Mouse (Mus musculus): ENCODE data around the gene Phf20. TPM values are rescaled to one million over a fixed set of nuclear protein-coding genes. Genes with fewer than 3 reads are reported as not detected.

Phf20 gene
- polyA plus RNA-seq, 1 experiment from 2014 or later: 83.9 TPM

DNA sequence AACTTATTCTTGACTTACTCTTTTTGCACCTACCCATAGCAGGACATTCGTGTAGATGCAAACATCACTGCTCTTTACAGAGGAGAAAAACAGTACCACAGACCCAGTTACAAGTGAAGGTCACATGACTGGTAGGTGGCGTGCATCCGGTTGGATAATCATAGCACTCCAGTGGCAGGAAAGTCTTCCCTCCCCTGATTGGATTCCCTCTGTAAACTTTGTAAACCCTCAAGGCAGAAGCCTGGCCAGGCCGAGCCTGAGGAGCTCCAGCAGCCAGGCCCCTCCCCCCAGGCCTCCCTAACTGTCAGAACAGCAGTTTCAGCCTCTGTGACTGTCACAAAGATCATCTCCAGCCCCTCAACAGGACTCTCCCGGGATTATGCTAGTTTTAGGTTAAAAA lies 128.4 kb downstream of the Phf20 start:
- DNase-seq (ENCODE audit: low spot score) (no peak), ATAC-seq (ENCODE audit: insufficient read depth, low FRiP score, low TSS enrichment) (no peak)
- no peak overlapping the region for H3K4me2 ChIP-seq (ENCODE audit: low read depth)
- H3K9ac ChIP-seq (ENCODE audit: low read length): no peak overlapping the region
- no peaks in the 10 kb centered on the region for H3K4me1 ChIP-seq (ENCODE audit: control insufficient read depth, insufficient read depth, low read length)
- H3K36me3 ChIP-seq (ENCODE audit: control insufficient read depth, insufficient read depth, low read length): no peaks in the 10 kb centered on the region
- WGBS: 54% methylated on average over 5 of the region's 5 CpGs
- H3K4me3 ChIP-seq (ENCODE audit: low read depth, low read length): no peak overlapping the region
- H3K27me3 ChIP-seq (ENCODE audit: control insufficient read depth, insufficient read depth, low read length): no peaks in the 10 kb centered on the region
- H3K9me3 ChIP-seq (ENCODE audit: control insufficient read depth, low read length): no peaks in the 10 kb centered on the region
- no peak overlapping the region for H3K27ac ChIP-seq (ENCODE audit: low read depth, low read length)

DNA sequence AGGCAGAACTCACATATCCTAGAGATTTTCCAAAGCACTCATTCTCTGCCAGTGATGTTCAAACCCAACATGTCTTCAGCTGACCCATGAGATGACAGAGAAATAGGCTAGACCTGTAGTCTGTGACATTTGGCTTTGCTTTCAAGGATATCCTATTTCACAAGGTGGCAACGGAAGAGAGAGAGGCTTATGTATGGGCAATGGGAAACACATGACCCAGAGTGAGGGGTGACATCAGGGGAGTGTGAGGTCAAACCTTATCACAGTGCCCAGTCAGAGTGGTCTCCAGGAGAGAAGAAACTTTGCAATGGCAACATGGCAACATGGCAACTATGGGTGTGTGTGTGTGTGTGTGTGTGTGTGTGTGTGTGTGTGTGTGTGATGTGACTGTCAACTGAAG lies 134.4 kb downstream of the Phf20 start:
- Histone ChIP-seq H3K36me3 (ENCODE audit: control insufficient read depth, insufficient read depth, low read length) (no peaks in the 10 kb centered on the region), H3K4me2 (ENCODE audit: low read depth) (no peak overlapping the region), H3K4me3 (ENCODE audit: low read depth, low read length) (no peak overlapping the region), H3K9ac (ENCODE audit: low read length) (no peak overlapping the region), H3K9me3 (ENCODE audit: control insufficient read depth, low read length) (no peaks in the 10 kb centered on the region), H3K27me3 (ENCODE audit: control insufficient read depth, insufficient read depth, low read length) (no peaks in the 10 kb centered on the region), H3K27ac (ENCODE audit: low read depth, low read length) (no peak overlapping the region), H3K4me1 (ENCODE audit: control insufficient read depth, insufficient read depth, low read length) (no peaks in the 10 kb centered on the region)
- 56% methylated on average over 1 of the region's 1 CpGs for WGBS
- no peak for ATAC-seq (ENCODE audit: insufficient read depth, low FRiP score, low TSS enrichment)
- DNase-seq (ENCODE audit: low spot score): no peak

DNA sequence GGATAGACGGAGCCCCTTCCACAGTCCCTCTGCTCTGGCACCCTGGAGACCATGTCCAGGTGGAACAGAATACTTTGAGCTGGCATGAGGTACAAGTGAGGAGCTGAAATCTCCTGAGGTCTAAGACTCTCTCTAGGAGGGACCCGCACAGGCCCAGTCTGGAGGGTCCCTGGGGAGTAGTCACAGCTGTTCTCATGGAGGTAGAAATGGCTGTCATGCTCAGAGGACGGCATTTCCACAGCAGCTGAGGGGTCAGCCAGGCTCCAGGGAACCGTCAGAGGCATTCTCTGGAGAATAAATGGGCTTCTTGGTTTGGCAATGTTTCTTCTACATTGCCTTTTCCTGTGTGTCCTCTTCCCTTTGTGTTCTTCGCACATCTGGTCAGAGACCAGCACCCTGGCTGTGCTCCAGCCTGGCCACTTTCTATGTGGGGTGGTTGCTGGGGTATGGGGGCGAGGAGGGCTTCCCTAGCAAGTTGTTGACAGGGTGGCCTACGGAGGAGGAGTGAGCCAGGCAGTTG lies 135.2 kb downstream of the Phf20 start:
- H3K9ac ChIP-seq (ENCODE audit: low read length): no peak overlapping the region
- H3K9me3 ChIP-seq (ENCODE audit: control insufficient read depth, low read length): no peaks in the 10 kb centered on the region
- H3K27me3 ChIP-seq (ENCODE audit: control insufficient read depth, insufficient read depth, low read length): no peaks in the 10 kb centered on the region
- no peak for ATAC-seq (ENCODE audit: insufficient read depth, low FRiP score, low TSS enrichment)
- H3K4me1 ChIP-seq (ENCODE audit: control insufficient read depth, insufficient read depth, low read length): no peaks in the 10 kb centered on the region
- no peak for DNase-seq (ENCODE audit: low spot score)
- H3K4me2 ChIP-seq (ENCODE audit: low read depth): no peak overlapping the region
- 69% methylated on average over 7 of the region's 7 CpGs for WGBS
- H3K4me3 ChIP-seq (ENCODE audit: low read depth, low read length): no peak overlapping the region
- no peak overlapping the region for H3K27ac ChIP-seq (ENCODE audit: low read depth, low read length)
- H3K36me3 ChIP-seq (ENCODE audit: control insufficient read depth, insufficient read depth, low read length): no peaks in the 10 kb centered on the region

DNA sequence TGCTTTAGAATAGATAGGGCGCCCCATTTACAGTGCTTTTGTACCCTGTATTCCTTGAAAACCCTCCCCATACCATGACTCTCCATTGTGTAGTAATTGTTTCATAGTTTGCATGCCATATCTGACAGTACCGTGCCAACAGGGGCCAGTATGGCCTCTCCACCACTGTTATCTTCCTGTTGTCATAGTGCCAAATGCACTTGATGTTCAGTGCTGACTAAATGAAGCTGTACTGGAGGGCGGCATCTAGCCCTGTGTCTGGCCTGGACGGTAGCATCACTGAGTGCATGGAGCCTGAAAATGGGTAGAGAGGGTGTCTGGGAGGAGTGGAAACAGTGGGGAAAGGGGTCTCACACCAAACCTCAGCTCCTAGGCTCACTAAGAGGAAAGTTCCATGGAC lies 143.8 kb downstream of the Phf20 start:
- Histone ChIP-seq H3K9ac (ENCODE audit: low read length) (no peak overlapping the region), H3K27ac (ENCODE audit: low read depth, low read length) (no peak overlapping the region), H3K9me3 (ENCODE audit: control insufficient read depth, low read length) (no peaks in the 10 kb centered on the region), H3K4me3 (ENCODE audit: low read depth, low read length) (no peak overlapping the region), H3K36me3 (ENCODE audit: control insufficient read depth, insufficient read depth, low read length) (no peaks in the 10 kb centered on the region), H3K27me3 (ENCODE audit: control insufficient read depth, insufficient read depth, low read length) (no peaks in the 10 kb centered on the region), H3K4me1 (ENCODE audit: control insufficient read depth, insufficient read depth, low read length) (no peaks in the 10 kb centered on the region), H3K4me2 (ENCODE audit: low read depth) (no peak overlapping the region)
- no peak for DNase-seq (ENCODE audit: low spot score)
- ATAC-seq (ENCODE audit: insufficient read depth, low FRiP score, low TSS enrichment): no peak
- 85% methylated on average over 4 of the region's 4 CpGs for WGBS

DNA sequence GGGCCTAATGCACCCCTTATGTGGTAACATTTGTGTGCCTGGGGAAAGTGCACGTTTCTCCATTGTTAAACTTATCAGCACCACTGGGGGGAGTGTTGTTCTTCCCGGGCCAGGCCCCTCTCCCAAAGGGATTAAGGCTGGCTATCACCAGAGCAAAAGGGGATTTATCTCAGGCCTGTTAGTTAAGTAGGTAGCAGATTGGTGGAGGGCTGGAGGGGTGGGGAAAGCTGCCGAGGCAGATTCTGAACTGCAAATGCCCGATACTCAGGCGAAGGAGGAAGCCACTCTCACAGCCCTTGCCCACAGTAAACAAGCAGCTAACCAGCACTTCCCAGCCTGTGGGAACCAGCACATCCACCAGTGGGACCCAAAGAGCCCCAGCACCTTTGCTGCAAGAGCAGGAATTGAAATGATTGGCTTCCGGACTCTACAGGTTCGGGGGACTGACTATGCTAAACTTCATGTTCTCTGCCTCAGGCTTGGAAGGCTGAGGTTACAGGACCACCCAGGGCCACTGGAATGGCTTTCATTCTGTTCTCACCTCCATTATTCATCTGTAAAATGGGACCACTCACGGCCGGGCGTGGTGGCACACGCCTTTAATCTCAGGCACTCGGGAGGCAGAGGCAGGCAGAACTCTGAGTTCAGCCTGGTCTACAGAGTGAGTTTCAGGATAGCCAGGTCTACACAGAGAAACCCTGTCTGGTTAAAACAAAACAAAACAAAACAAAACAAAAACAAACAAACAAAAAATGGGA lies 148.7 kb downstream of the Phf20 start:
- H3K27me3 ChIP-seq (ENCODE audit: control insufficient read depth, insufficient read depth, low read length): no peaks in the 10 kb centered on the region
- H3K4me2 ChIP-seq (ENCODE audit: low read depth): no peak overlapping the region
- H3K9me3 ChIP-seq (ENCODE audit: control insufficient read depth, low read length): no peaks in the 10 kb centered on the region
- H3K36me3 ChIP-seq (ENCODE audit: control insufficient read depth, insufficient read depth, low read length): no peaks in the 10 kb centered on the region
- DNase-seq (ENCODE audit: low spot score): no peak
- H3K4me3 ChIP-seq (ENCODE audit: low read depth, low read length): no peak overlapping the region
- no peaks in the 10 kb centered on the region for H3K4me1 ChIP-seq (ENCODE audit: control insufficient read depth, insufficient read depth, low read length)
- no peak overlapping the region for H3K27ac ChIP-seq (ENCODE audit: low read depth, low read length)
- no peak for ATAC-seq (ENCODE audit: insufficient read depth, low FRiP score, low TSS enrichment)
- H3K9ac ChIP-seq (ENCODE audit: low read length): no peak overlapping the region
- 64% methylated on average over 12 of the region's 12 CpGs for WGBS

DNA sequence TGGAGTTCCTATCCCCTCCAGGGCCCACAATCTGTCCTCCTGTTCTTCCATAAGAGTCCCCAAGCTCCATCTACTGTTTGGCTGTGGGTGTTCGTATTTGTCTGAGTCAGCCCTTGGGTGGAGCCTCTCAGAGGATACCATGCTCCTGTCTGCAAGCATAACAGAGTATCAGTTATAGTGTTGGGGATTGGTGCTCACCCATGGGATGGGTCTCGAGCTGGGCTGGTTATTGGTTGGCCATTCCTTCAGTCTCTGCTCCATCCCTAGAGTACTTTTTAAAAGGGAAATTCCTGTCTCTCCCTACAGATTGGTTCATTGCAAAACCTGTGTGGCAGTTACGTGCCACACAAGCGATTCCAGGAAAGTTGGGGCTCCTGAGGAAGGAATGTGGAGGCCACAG lies 152.5 kb downstream of the Phf20 start:
- no peak for DNase-seq (ENCODE audit: low spot score)
- 90% methylated on average over 4 of the region's 4 CpGs for WGBS

DNA sequence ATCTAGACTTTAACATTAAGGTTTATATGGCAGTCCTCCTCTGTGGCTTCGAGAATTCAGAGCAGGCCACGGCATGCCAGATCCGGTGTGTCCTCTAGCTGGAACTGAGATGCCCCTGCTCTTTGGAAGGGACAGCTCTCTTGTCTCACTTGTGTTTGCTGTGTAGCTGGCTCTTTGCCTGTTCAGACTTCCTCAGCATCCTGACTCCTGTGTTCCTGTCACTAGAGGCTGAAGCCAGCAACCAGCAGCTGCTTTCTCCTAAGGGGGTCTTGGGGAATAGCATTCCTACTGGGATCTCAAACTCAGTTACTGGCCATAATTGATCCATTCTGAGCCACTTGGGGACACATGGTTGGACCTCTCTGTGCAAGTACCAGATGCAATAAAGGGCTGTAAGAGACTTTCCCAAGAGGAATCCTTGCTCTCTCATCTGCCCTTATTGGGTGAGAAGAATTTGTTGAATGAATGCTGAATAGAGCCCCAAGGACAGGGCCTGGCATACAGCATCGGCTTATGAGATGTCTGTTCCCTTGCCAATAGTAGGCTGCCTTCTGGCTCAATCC lies 153.1 kb downstream of the Phf20 start:
- Histone ChIP-seq H3K27ac (ENCODE audit: low read depth, low read length) (no peak overlapping the region), H3K27me3 (ENCODE audit: control insufficient read depth, insufficient read depth, low read length) (no peaks in the 10 kb centered on the region), H3K4me2 (ENCODE audit: low read depth) (no peak overlapping the region), H3K4me1 (ENCODE audit: control insufficient read depth, insufficient read depth, low read length) (no peaks in the 10 kb centered on the region), H3K9me3 (ENCODE audit: control insufficient read depth, low read length) (no peaks in the 10 kb centered on the region), H3K4me3 (ENCODE audit: low read depth, low read length) (no peak overlapping the region), H3K36me3 (ENCODE audit: control insufficient read depth, insufficient read depth, low read length) (no peaks in the 10 kb centered on the region), H3K9ac (ENCODE audit: low read length) (no peak overlapping the region)
- 94% methylated on average over 4 of the region's 4 CpGs for WGBS
- DNase-seq (ENCODE audit: low spot score): no peak
- ATAC-seq (ENCODE audit: insufficient read depth, low FRiP score, low TSS enrichment): no peak

More for the DNA sequence above, 152.5 kb downstream of the Phf20 start:
- no peaks in the 10 kb centered on the region for H3K9me3 ChIP-seq (ENCODE audit: control insufficient read depth, low read length)
- no peak overlapping the region for H3K4me3 ChIP-seq (ENCODE audit: low read depth, low read length)
- H3K27ac ChIP-seq (ENCODE audit: low read depth, low read length): no peak overlapping the region
- no peak overlapping the region for H3K4me2 ChIP-seq (ENCODE audit: low read depth)
- no peaks in the 10 kb centered on the region for H3K4me1 ChIP-seq (ENCODE audit: control insufficient read depth, insufficient read depth, low read length)
- ATAC-seq (ENCODE audit: insufficient read depth, low FRiP score, low TSS enrichment): no peak
- no peak overlapping the region for H3K9ac ChIP-seq (ENCODE audit: low read length)
- H3K27me3 ChIP-seq (ENCODE audit: control insufficient read depth, insufficient read depth, low read length): no peaks in the 10 kb centered on the region
- no peaks in the 10 kb centered on the region for H3K36me3 ChIP-seq (ENCODE audit: control insufficient read depth, insufficient read depth, low read length)

DNA sequence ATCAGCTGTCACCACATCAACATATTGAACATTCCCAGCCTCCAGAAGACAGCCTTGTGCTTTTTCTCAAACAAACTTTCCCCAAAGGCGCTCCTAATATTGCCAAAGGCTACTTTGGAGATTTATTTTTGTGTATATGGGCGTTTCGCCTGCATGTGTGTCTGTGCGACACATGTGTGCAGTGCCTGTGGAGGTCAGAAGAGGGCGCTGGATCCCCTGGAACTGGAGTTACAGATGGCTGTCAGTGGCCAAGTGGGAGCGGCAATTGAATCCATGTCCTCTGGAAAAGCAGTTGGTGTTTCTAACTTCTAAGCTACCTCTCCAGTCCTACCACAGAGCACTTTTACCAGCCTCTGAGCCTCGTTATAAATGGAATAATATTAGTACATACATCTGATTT lies 155.0 kb downstream of the Phf20 start:
- Histone ChIP-seq H3K36me3 (ENCODE audit: control insufficient read depth, insufficient read depth, low read length) (no peaks in the 10 kb centered on the region), H3K9ac (ENCODE audit: low read length) (no peak overlapping the region), H3K4me3 (ENCODE audit: low read depth, low read length) (no peak overlapping the region), H3K27ac (ENCODE audit: low read depth, low read length) (no peak overlapping the region), H3K9me3 (ENCODE audit: control insufficient read depth, low read length) (no peaks in the 10 kb centered on the region), H3K4me1 (ENCODE audit: control insufficient read depth, insufficient read depth, low read length) (no peaks in the 10 kb centered on the region), H3K27me3 (ENCODE audit: control insufficient read depth, insufficient read depth, low read length) (no peaks in the 10 kb centered on the region), H3K4me2 (ENCODE audit: low read depth) (no peak overlapping the region)
- 81% methylated on average over 7 of the region's 7 CpGs for WGBS
- ATAC-seq (ENCODE audit: insufficient read depth, low FRiP score, low TSS enrichment): no peak
- DNase-seq (ENCODE audit: low spot score): no peak

Measured in neural tube, embryonic 11.5 days (tissue).